Mouse (Mus musculus) limb, embryonic 13.5 days (tissue): ENCODE measurements around the gene Olfr1044. TPM values are rescaled to one million over a fixed set of nuclear protein-coding genes. Genes with fewer than 3 reads are reported as not detected.

Experiments
- polyA plus RNA-seq: library from polyadenylated mRNA; unstranded; fragments of >200 nt; fragmentation: Nextera tagmentation; extraction: Ambion mirVana; gene quantifications from 2 replicates; pipeline ENCODE4 v1.2.1, GENCODE M21; 2015

The Olfr1044 gene
- polyA plus RNA-seq, 1 experiment from 2014 or later, result not detected

Other genes starting within 250 kb of the Olfr1044 start
- gene Olfr1028, start 227.4 kb downstream of the Olfr1044 start, polyA plus RNA-seq, result not detected in 2 replicates
- not detected in 2 replicates for gene Olfr1029, start 203.9 kb downstream of the Olfr1044 start, polyA plus RNA-seq
- not detected in 2 replicates for gene Olfr1030, start 198.5 kb downstream of the Olfr1044 start, polyA plus RNA-seq
- gene Olfr1031, start 187.5 kb downstream of the Olfr1044 start, polyA plus RNA-seq, result not detected in 2 replicates
- gene Olfr1032, start 172.3 kb downstream of the Olfr1044 start, polyA plus RNA-seq, result not detected in 2 replicates
- gene Olfr1033, start 157.2 kb downstream of the Olfr1044 start, polyA plus RNA-seq, result 0.33 and 0.90 TPM in 2 replicates
- gene Olfr1034, start 132.0 kb downstream of the Olfr1044 start, polyA plus RNA-seq, result not detected in 2 replicates
- gene Olfr1036, start 103.8 kb downstream of the Olfr1044 start, polyA plus RNA-seq, result not detected in 2 replicates
- gene Olfr1037, start 90.4 kb downstream of the Olfr1044 start, polyA plus RNA-seq, result not detected in 2 replicates
- gene Olfr1039, start 41.9 kb downstream of the Olfr1044 start, polyA plus RNA-seq, result not detected in 2 replicates
- not detected in 2 replicates for gene Olfr1040, start 31.1 kb downstream of the Olfr1044 start, polyA plus RNA-seq
- not detected in 2 replicates for gene Olfr1042, start 16.0 kb downstream of the Olfr1044 start, polyA plus RNA-seq
- gene Olfr1043, start 10.3 kb downstream of the Olfr1044 start, polyA plus RNA-seq, result not detected in 2 replicates
- gene Olfr52, start 7.9 kb upstream of the Olfr1044 start, polyA plus RNA-seq, result not detected in 2 replicates
- not detected in 2 replicates for gene Olfr1045, start 25.2 kb upstream of the Olfr1044 start, polyA plus RNA-seq
- not detected in 2 replicates for gene Olfr1046, start 41.5 kb upstream of the Olfr1044 start, polyA plus RNA-seq
- gene Olfr1047, start 53.6 kb upstream of the Olfr1044 start, polyA plus RNA-seq, result not detected in 2 replicates
- not detected in 2 replicates for gene Olfr1048, start 62.5 kb upstream of the Olfr1044 start, polyA plus RNA-seq
- not detected in 2 replicates for gene Olfr1049, start 80.5 kb upstream of the Olfr1044 start, polyA plus RNA-seq
- gene Olfr1051, start 101.3 kb upstream of the Olfr1044 start, polyA plus RNA-seq, result not detected in 2 replicates
- not detected in 2 replicates for gene Olfr1052, start 114.6 kb upstream of the Olfr1044 start, polyA plus RNA-seq
- not detected in 2 replicates for gene Olfr1053, start 137.5 kb upstream of the Olfr1044 start, polyA plus RNA-seq
- not detected in 2 replicates for gene Olfr1054, start 157.6 kb upstream of the Olfr1044 start, polyA plus RNA-seq
- gene Olfr1055, start 172.5 kb upstream of the Olfr1044 start, polyA plus RNA-seq, result not detected in 2 replicates
- not detected in 2 replicates for gene Olfr1056, start 184.6 kb upstream of the Olfr1044 start, polyA plus RNA-seq
- not detected in 2 replicates for gene Olfr1057, start 200.6 kb upstream of the Olfr1044 start, polyA plus RNA-seq
- not detected in 2 replicates for gene Olfr1058, start 210.7 kb upstream of the Olfr1044 start, polyA plus RNA-seq
- not detected in 2 replicates for gene Olfr1061, start 236.2 kb upstream of the Olfr1044 start, polyA plus RNA-seq
- gene Olfr1062, start 248.9 kb upstream of the Olfr1044 start, polyA plus RNA-seq, result not detected in 2 replicates